Mouse (Mus musculus): ENCODE results near the gene Rab3b.

The Rab3b gene

GRCm38 (mm10) chr4:108959696-108960095 lies 80.8 kb downstream of the Rab3b start:
- no peak for DNase-seq

GRCm38 (mm10) chr4:108960619-108961460 lies 82.0 kb downstream of the Rab3b start:
- DNase-seq: no peak

GRCm38 (mm10) chr4:108963017-108963416 lies 84.2 kb downstream of the Rab3b start:
- no peak for DNase-seq

GRCm38 (mm10) chr4:108969517-108969916 lies 90.7 kb downstream of the Rab3b start:
- DNase-seq: no peak

- no peak for DNase-seq
Measured at GRCm38 (mm10) chr4:108971054-108971453, 92.2 kb downstream of the Rab3b start.

GRCm38 (mm10) chr4:108976458-108977071 lies 97.7 kb downstream of the Rab3b start:
- DNase-seq: peak; percentile 61 to 66

- no peak for DNase-seq
Measured at GRCm38 (mm10) chr4:108986833-108987472, 108.1 kb downstream of the Rab3b start.

- no peak for DNase-seq
Measured at GRCm38 (mm10) chr4:108987473-108987842, 108.6 kb downstream of the Rab3b start.

- no peak for DNase-seq
Measured at GRCm38 (mm10) chr4:108989430-108989829, 110.6 kb downstream of the Rab3b start.

- no peak for DNase-seq
Measured at GRCm38 (mm10) chr4:108990032-108990431, 111.2 kb downstream of the Rab3b start.

GRCm38 (mm10) chr4:108990571-108990970 lies 111.7 kb downstream of the Rab3b start:
- DNase-seq: no peak

GRCm38 (mm10) chr4:108991811-108992210 lies 112.9 kb downstream of the Rab3b start:
- DNase-seq: no peak

Data from cerebellum, adult 18-20 months (tissue).